Mouse (Mus musculus) midbrain, embryonic 11.5 days (tissue): ENCODE data around the gene Gm10282. TPM values are rescaled to one million over a fixed set of nuclear protein-coding genes. Genes with fewer than 3 reads are reported as not detected.

Source experiments
- ATAC-seq: fragments of 200-750 bp; cut with Nextera tagmentation; 2 replicates; pipeline ENCODE4 v1.8.0; 2017; ENCODE audit warnings: moderate TSS enrichment, moderate library complexity; ENCODE audit not compliant: low FRiP score
- DNase-seq: peaks from one replicate; pipeline ENCODE4 v3.0.0; 2015; ENCODE audit warnings: low spot score; ENCODE audit errors: missing footprints
- H3K27ac ChIP-seq: fragments of 300-500 bp; sonication (generic); 2 replicates; pipeline ENCODE4 v1.5.1; 2014; ENCODE audit warnings: low read depth, low read length
- H3K27me3 ChIP-seq: fragments of 300-500 bp; sonication (generic); 2 replicates; pipeline ENCODE4 v1.6.1; 2014; ENCODE audit warnings: mild to moderate bottlenecking, low read length, moderate library complexity, mixed read lengths; ENCODE audit not compliant: control insufficient read depth, insufficient read depth
- H3K36me3 ChIP-seq: fragments of 300-500 bp; sonication (generic); 2 replicates; pipeline ENCODE4 v1.6.1; 2014; ENCODE audit warnings: mild to moderate bottlenecking, low read length, moderate library complexity, mixed read lengths; ENCODE audit not compliant: control insufficient read depth, insufficient read depth
- H3K4me1 ChIP-seq: fragments of 300-500 bp; sonication (generic); 2 replicates; pipeline ENCODE4 v1.6.1; 2014; ENCODE audit warnings: low read length; ENCODE audit not compliant: control insufficient read depth, insufficient read depth
- H3K4me2 ChIP-seq: fragments of 300-500 bp; sonication (generic); 2 replicates; pipeline ENCODE4 v1.6.1; 2014; ENCODE audit warnings: mild to moderate bottlenecking, moderate library complexity
- H3K4me3 ChIP-seq: fragments of 300-500 bp; sonication (generic); 2 replicates; pipeline ENCODE4 v1.5.1; 2014; ENCODE audit warnings: low read depth, low read length
- H3K9ac ChIP-seq: fragments of 300-500 bp; sonication (generic); 2 replicates; pipeline ENCODE4 v1.6.1; 2014; ENCODE audit warnings: low read length
- H3K9me3 ChIP-seq: fragments of 300-500 bp; sonication (generic); 2 replicates; pipeline ENCODE4 v1.6.1; 2016; ENCODE audit warnings: low read length; ENCODE audit not compliant: control insufficient read depth
- WGBS: fragments of 180-500 bp; shearing (Covaris S2); extraction: QIAGEN DNeasy Blood & Tissue Kit; methylation state at CpG from one replicate; pipeline ENCODE4 v1.1.7; 2014; 5-methylcytosine and 5-hydroxymethylcytosine counted together
- polyA plus RNA-seq: library from polyadenylated mRNA; unstranded; fragments of >200 nt; fragmentation: Nextera tagmentation; extraction: Ambion mirVana; gene quantifications from 2 replicates; pipeline ENCODE4 v1.2.1, GENCODE M21; 2014

Gene Gm10282
- polyA plus RNA-seq, 1 experiment from 2014 or later: 39.3 TPM

DNA sequence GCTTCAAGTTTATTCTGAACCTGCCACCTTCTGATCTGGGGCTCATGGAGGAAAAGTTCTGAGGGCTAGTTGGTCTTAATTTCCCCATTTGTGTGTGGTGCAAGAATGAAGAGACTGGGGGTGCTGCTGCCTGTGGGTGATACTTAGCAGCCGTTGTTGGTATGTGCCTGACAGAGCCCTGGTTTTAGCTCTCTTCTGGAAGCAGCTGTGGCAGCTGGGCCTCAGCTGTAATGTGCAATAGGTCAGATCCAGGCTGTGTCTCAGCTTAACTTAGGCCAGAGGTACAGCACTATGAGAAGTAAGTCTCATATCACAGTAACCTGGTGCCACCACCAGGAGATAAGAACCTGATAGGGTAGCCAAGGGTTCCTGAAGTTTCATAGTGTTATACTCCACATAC is 42.5 kb upstream of the Gm10282 start:
- ATAC-seq (no peak), DNase-seq (no peak)
- Histone ChIP-seq H3K9me3 (no peaks in the 10 kb centered on the region), H3K9ac (no peak overlapping the region), H3K4me3 (no peak overlapping the region), H3K4me1 (no peaks in the 10 kb centered on the region), H3K4me2 (no peak overlapping the region), H3K27ac (no peak overlapping the region), H3K27me3 (no peaks in the 10 kb centered on the region), H3K36me3 (peaks cover 7% of the 10 kb centered on the region; the same call in 1 of the 2 replicates)
- 83% methylated on average over 1 of the region's 1 CpGs for WGBS

GRCm38 (mm10) chr8:72343725-72344124 is 38.7 kb upstream of the Gm10282 start:
- no peaks in the 10 kb centered on the region for H3K9me3 ChIP-seq
- H3K4me1 ChIP-seq: no peaks in the 10 kb centered on the region
- H3K4me2 ChIP-seq: no peak overlapping the region
- H3K4me3 ChIP-seq: no peak overlapping the region
- ATAC-seq (no peak), DNase-seq (no peak)
- no peaks in the 10 kb centered on the region for H3K27me3 ChIP-seq
- H3K36me3 ChIP-seq: peaks cover 18% of the 10 kb centered on the region
- 81% methylated on average over 4 of the region's 4 CpGs for WGBS
- H3K9ac ChIP-seq: no peak overlapping the region
- H3K27ac ChIP-seq: no peak overlapping the region

DNA sequence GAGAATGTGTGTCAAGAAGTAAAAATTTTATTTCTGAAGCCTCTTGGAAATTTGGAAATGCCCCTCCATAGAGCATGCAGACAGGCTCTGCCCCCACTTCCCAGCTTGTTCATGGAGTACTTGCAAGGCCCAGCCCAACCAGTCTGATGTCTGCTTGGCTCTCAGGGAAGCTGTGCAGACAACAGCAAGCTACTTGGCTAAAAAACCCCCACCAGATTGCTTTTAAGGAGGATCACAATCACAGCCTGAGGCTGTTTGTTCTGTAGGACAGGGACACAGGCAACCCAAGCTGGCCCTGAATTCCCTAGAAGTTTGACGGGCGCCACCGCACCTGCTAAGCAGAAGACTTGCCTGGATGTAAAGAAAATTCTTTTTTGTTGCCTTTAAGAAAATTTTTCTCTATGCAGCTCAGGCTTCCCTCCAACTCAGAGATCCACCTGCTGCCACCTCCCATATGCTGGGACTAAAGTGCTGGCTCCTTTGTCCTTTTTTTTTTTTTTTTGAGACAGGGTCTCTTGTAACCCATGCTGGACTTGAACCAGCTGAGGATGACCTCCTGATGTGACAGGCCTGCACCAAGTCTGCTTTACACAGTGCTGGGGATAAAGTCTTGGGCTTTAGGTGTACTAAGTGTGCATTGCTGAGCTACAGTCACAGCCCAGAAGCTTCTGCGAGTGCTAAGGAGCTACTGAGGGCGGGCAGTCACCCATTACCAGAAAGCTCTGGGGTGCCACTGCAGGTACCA is 37.7 kb upstream of the Gm10282 start:
- 95% methylated on average over 5 of the region's 5 CpGs for WGBS
- no peak for ATAC-seq

DNA sequence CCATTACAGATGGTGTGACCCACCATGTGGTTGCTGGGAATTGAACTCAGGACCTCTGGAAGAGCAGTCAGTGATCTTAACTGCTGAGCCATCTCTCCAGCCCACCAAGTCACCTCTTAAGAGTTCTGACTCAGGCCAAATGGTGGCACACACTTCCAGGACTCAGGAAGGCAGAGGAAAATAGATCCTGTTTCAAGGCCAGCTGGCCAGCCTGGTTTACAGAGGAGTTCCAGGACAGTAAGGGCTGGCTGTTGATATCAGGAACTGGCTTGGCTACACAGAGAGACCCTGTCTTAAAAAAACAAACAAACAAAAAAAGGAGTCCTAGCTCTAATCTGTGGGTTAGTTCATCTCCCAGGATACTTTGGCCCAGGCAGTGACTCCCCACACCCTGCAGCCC is 32.0 kb upstream of the Gm10282 start:
- H3K36me3 ChIP-seq: peaks cover 14% of the 10 kb centered on the region

More for the DNA sequence above, 37.7 kb upstream of the Gm10282 start:
- no peak overlapping the region for H3K27ac ChIP-seq
- no peaks in the 10 kb centered on the region for H3K9me3 ChIP-seq
- peaks cover 14% of the 10 kb centered on the region for H3K36me3 ChIP-seq
- no peak overlapping the region for H3K4me3 ChIP-seq
- no peak overlapping the region for H3K4me2 ChIP-seq
- no peak overlapping the region for H3K9ac ChIP-seq
- no peak for DNase-seq
- H3K27me3 ChIP-seq: no peaks in the 10 kb centered on the region
- H3K4me1 ChIP-seq: no peaks in the 10 kb centered on the region

GRCm38 (mm10) chr8:72336273-72336672 is 31.2 kb upstream of the Gm10282 start:
- DNase-seq: no peak
- no peaks in the 10 kb centered on the region for H3K9me3 ChIP-seq
- WGBS: 79% methylated on average over 2 of the region's 2 CpGs
- H3K4me2 ChIP-seq: no peak overlapping the region
- no peak for ATAC-seq
- no peak overlapping the region for H3K4me3 ChIP-seq
- no peak overlapping the region for H3K27ac ChIP-seq
- no peaks in the 10 kb centered on the region for H3K27me3 ChIP-seq
- H3K9ac ChIP-seq: no peak overlapping the region
- H3K36me3 ChIP-seq: peaks cover 13% of the 10 kb centered on the region
- no peaks in the 10 kb centered on the region for H3K4me1 ChIP-seq

More for the DNA sequence above, 32.0 kb upstream of the Gm10282 start:
- no peak for ATAC-seq
- H3K4me2 ChIP-seq: no peak overlapping the region
- H3K9ac ChIP-seq: no peak overlapping the region
- no peak for DNase-seq
- no peak overlapping the region for H3K4me3 ChIP-seq
- H3K27ac ChIP-seq: no peak overlapping the region
- H3K27me3 ChIP-seq: no peaks in the 10 kb centered on the region
- H3K9me3 ChIP-seq: no peaks in the 10 kb centered on the region
- no peaks in the 10 kb centered on the region for H3K4me1 ChIP-seq

GRCm38 (mm10) chr8:72334144-72334641 is 29.1 kb upstream of the Gm10282 start:
- Histone ChIP-seq H3K4me3 (no peak overlapping the region), H3K27ac (no peak overlapping the region), H3K9ac (no peak overlapping the region), H3K36me3 (peaks cover 3% of the 10 kb centered on the region; the same call in 1 of the 2 replicates), H3K4me1 (no peaks in the 10 kb centered on the region), H3K9me3 (no peaks in the 10 kb centered on the region), H3K27me3 (no peaks in the 10 kb centered on the region), H3K4me2 (no peak overlapping the region)
- DNase-seq (no peak), ATAC-seq (no peak)
- 79% methylated on average over 4 of the region's 4 CpGs for WGBS

- Histone ChIP-seq H3K4me1 (no peaks in the 10 kb centered on the region), H3K27me3 (no peaks in the 10 kb centered on the region), H3K4me2 (no peak overlapping the region), H3K9me3 (no peaks in the 10 kb centered on the region), H3K4me3 (no peak overlapping the region), H3K27ac (no peak overlapping the region), H3K9ac (no peak overlapping the region), H3K36me3 (peaks cover 3% of the 10 kb centered on the region; the same call in 1 of the 2 replicates)
- 50% methylated on average over 3 of the region's 3 CpGs for WGBS
- ATAC-seq (no peak), DNase-seq (no peak)
These were observed 28.5 kb upstream of the Gm10282 start for GRCm38 (mm10) chr8:72333429-72334143.

DNA sequence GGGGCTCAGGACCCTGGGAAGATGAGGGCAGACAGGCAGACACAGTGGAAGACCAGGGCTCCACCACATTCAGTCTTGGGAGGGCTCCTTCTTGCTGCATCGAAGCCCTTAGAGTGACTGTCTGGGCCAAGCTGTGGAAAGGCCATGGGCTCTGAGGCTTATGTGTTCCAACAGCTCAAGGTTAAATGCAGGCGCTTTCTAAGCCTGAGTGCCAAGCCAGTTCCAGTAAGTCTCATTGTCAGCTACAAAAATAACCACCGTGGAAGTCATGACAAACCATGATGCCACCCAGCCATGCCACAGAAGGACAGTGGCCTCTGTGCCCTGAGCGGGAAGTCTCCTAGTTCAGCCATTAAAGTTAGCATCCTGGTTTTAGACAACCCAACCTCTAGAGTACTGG is 26.6 kb upstream of the Gm10282 start:
- H3K4me3 ChIP-seq: no peak overlapping the region
- no peak overlapping the region for H3K4me2 ChIP-seq
- H3K9me3 ChIP-seq: no peaks in the 10 kb centered on the region
- 87% methylated on average over 4 of the region's 4 CpGs for WGBS
- no peak overlapping the region for H3K27ac ChIP-seq
- DNase-seq (no peak), ATAC-seq (no peak)
- no peak overlapping the region for H3K9ac ChIP-seq
- H3K4me1 ChIP-seq: no peaks in the 10 kb centered on the region
- H3K27me3 ChIP-seq: no peaks in the 10 kb centered on the region
- H3K36me3 ChIP-seq: no peaks in the 10 kb centered on the region

GRCm38 (mm10) chr8:72330806-72331516 is 25.9 kb upstream of the Gm10282 start:
- DNase-seq (no peak), ATAC-seq (no peak)
- Histone ChIP-seq H3K9me3 (no peaks in the 10 kb centered on the region), H3K27me3 (no peaks in the 10 kb centered on the region), H3K4me2 (no peak overlapping the region), H3K36me3 (no peaks in the 10 kb centered on the region), H3K4me1 (no peaks in the 10 kb centered on the region), H3K9ac (no peak overlapping the region), H3K27ac (no peak overlapping the region), H3K4me3 (no peak overlapping the region)
- 91% methylated on average over 6 of the region's 6 CpGs for whole genome bisulfite sequencing
